Mouse (Mus musculus): ENCODE results near the gene Pclo.

GRCm38 (mm10) chr5:14853650-14854049 lies 338.9 kb downstream of the Pclo start:
- TF ChIP-seq POLR2A (IDR thresholded peaks at IDR 0.05; ENCODE audit: insufficient read depth, low read depth, low read length): no peak
- no peak for TF ChIP-seq CTCF (IDR thresholded peaks at IDR 0.05; ENCODE audit: insufficient read depth, low read depth, low read length)

Measured in olfactory bulb, adult 2 months (tissue).